Mouse (Mus musculus): ENCODE measurements around the gene Ppp1r2. TPM values are rescaled to one million over a fixed set of nuclear protein-coding genes. Genes with fewer than 3 reads are reported as not detected.

Ppp1r2 gene
- polyA plus RNA-seq, 1 experiment = 38.9 TPM

DNA sequence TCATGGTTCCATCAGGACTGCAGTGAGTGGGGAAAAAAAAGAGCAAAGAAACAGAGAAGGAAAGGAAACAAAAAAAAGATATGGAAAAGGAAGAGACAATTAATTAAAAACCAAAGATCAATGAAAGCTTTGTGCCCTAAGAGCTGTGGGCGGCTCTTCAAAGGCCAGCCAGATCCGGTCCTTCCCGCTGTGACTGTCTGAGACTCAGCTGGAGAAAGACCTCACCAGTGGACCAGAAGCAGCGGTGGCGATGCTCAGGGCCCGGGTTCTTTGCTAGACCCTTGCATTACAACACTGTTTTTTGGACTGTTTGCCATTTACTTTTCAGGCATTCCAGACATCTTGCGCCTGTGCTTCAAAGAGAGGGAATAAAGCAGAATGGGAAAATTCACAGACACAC lies 25.4 kb upstream of the Ppp1r2 start:
- Histone ChIP-seq H3K36me3 (ENCODE audit: control insufficient read depth, insufficient read depth, low read length) (no peaks in the 10 kb centered on the region), H3K4me1 (ENCODE audit: control insufficient read depth, insufficient read depth, low read length) (peaks cover 7% of the 10 kb centered on the region), H3K4me3 (ENCODE audit: control insufficient read depth, low read depth, low read length) (no peak overlapping the region), H3K27me3 (ENCODE audit: control insufficient read depth, insufficient read depth, low read length) (no peaks in the 10 kb centered on the region), H3K27ac (ENCODE audit: control insufficient read depth, insufficient read depth, low read depth, low read length) (no peak overlapping the region)
- TF ChIP-seq POLR2A (IDR thresholded peaks at IDR 0.05; ENCODE audit: control insufficient read depth, low read depth, low read length) = no peak
- TF ChIP-seq CTCF (IDR thresholded peaks at IDR 0.05; ENCODE audit: control insufficient read depth, insufficient read depth, insufficient replicate concordance, low read depth, low read length) = no peak

DNA sequence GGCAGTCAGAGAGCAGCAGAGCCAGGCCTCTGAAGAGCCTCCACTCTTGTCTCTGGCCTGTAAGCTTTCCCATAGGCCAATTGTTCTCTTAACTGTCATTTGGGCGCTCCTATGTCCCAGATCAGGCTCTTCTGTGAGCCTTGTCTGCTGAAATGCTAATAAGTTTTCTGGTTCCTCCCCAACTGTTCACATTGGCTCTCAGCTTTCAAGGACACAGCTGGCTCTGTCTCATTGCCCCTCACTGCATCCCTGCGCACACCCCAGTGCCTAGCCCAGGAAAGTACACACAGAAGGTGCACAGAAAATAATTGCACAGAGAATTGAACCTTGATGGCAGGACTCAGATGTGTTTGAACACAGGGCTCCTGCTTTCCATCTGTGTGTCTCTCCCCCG lies 24.9 kb upstream of the Ppp1r2 start:
- Histone ChIP-seq H3K4me3 (ENCODE audit: control insufficient read depth, low read depth, low read length) (no peak overlapping the region), H3K27ac (ENCODE audit: control insufficient read depth, insufficient read depth, low read depth, low read length) (no peak overlapping the region), H3K27me3 (ENCODE audit: control insufficient read depth, insufficient read depth, low read length) (no peaks in the 10 kb centered on the region), H3K36me3 (ENCODE audit: control insufficient read depth, insufficient read depth, low read length) (no peaks in the 10 kb centered on the region), H3K4me1 (ENCODE audit: control insufficient read depth, insufficient read depth, low read length) (peaks cover 7% of the 10 kb centered on the region)
- no peak for TF ChIP-seq POLR2A (IDR thresholded peaks at IDR 0.05; ENCODE audit: control insufficient read depth, low read depth, low read length)
- TF ChIP-seq CTCF (IDR thresholded peaks at IDR 0.05; ENCODE audit: control insufficient read depth, insufficient read depth, insufficient replicate concordance, low read depth, low read length) = no peak

DNA sequence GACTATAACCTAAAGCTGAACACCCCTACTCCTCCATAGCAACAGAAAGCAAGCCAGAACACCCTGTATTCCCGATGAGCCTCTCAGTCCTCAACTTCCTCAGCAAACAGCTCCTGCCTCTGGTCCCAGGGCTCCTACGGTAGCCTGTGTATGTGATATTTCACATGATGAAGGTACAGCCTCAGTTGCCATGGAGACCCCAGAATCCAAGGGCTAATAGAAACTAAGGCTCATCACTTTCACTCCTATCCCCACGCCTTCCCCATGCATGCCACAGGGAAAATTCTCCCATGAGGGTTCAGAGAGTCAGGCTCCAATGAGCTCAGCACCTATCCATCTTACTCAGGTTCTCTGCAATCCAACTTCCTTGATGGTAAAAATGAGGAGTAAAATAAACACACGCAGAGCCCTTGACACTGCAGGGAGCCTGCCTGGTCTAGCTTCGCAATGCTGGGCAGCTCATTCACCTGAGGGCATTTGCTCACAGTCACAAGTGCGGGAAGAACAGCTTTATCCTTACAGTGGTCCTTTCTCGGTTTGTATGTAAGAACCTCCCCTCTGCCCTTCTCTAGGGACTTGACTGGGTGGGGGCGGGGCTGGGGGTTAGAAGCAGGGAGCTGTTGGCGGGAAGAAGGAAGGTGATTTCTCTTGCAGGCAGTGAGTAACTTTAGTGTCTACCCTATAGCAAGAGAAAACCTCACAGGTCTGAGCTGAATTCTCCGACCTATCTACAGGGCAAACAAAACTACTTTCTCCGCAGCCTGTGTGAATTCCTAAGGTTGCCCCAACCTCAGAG lies 24.3 kb upstream of the Ppp1r2 start:
- H3K4me1 ChIP-seq (ENCODE audit: control insufficient read depth, insufficient read depth, low read length) = peaks cover 7% of the 10 kb centered on the region
- H3K27ac ChIP-seq (ENCODE audit: control insufficient read depth, insufficient read depth, low read depth, low read length) = no peak overlapping the region
- TF ChIP-seq CTCF (IDR thresholded peaks at IDR 0.05; ENCODE audit: control insufficient read depth, insufficient read depth, insufficient replicate concordance, low read depth, low read length) = no peak
- TF ChIP-seq POLR2A (IDR thresholded peaks at IDR 0.05; ENCODE audit: control insufficient read depth, low read depth, low read length) = no peak
- H3K4me3 ChIP-seq (ENCODE audit: control insufficient read depth, low read depth, low read length) = no peak overlapping the region
- no peaks in the 10 kb centered on the region for H3K36me3 ChIP-seq (ENCODE audit: control insufficient read depth, insufficient read depth, low read length)
- no peaks in the 10 kb centered on the region for H3K27me3 ChIP-seq (ENCODE audit: control insufficient read depth, insufficient read depth, low read length)

DNA sequence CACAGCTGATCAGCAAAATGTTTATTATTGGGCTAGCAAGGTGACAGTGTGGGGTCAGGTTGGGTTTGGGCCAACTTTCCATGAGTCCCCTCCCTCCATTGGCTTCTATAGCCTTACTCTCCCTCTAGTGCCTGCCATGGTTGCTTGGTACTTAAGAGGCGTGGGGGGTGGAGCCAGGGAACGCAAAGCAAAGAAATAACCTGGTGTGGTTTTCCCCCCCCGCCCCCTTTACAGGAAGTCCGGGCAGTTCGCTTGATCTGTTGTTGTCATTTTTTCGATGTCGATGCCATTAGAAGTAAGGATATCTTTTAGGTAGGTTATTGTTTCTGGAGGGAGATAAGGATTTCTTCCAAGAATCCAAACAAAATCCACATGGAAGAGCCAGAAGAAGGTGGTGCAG lies 22.0 kb upstream of the Ppp1r2 start:
- H3K4me1 ChIP-seq (ENCODE audit: control insufficient read depth, insufficient read depth, low read length) = 0 out of 2 replicates have a peak, but pooled peaks cover 2% of the 10 kb centered on the region
- H3K27ac ChIP-seq (ENCODE audit: control insufficient read depth, insufficient read depth, low read depth, low read length) = no peak overlapping the region
- H3K27me3 ChIP-seq (ENCODE audit: control insufficient read depth, insufficient read depth, low read length) = no peaks in the 10 kb centered on the region
- H3K36me3 ChIP-seq (ENCODE audit: control insufficient read depth, insufficient read depth, low read length) = no peaks in the 10 kb centered on the region
- TF ChIP-seq CTCF (IDR thresholded peaks at IDR 0.05; ENCODE audit: control insufficient read depth, insufficient read depth, insufficient replicate concordance, low read depth, low read length) = no peak
- TF ChIP-seq POLR2A (IDR thresholded peaks at IDR 0.05; ENCODE audit: control insufficient read depth, low read depth, low read length) = no peak
- H3K4me3 ChIP-seq (ENCODE audit: control insufficient read depth, low read depth, low read length) = no peak overlapping the region

DNA sequence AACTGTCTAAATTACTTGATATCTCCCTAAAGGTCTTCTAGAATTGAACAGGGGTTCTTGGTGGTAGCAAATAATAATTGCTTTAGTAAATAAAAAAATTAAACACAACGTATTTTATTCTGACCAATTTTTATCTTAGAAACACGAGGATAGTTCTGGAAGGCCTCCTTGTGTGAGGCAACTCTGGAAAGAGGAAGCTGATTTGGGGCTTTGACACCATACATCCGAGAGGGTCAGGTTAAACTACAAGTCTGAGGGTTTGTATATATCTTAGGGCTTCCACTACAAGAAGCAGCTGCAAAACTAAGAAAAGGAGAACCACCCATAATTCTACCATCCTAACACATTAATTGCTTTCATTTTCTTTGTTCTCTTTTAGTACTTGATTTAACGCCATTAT lies 18.7 kb upstream of the Ppp1r2 start:
- Histone ChIP-seq H3K4me3 (ENCODE audit: control insufficient read depth, low read depth, low read length) (no peak overlapping the region), H3K4me1 (ENCODE audit: control insufficient read depth, insufficient read depth, low read length) (no peaks in the 10 kb centered on the region), H3K27me3 (ENCODE audit: control insufficient read depth, insufficient read depth, low read length) (no peaks in the 10 kb centered on the region), H3K36me3 (ENCODE audit: control insufficient read depth, insufficient read depth, low read length) (no peaks in the 10 kb centered on the region), H3K27ac (ENCODE audit: control insufficient read depth, insufficient read depth, low read depth, low read length) (no peak overlapping the region)
- TF ChIP-seq CTCF (IDR thresholded peaks at IDR 0.05; ENCODE audit: control insufficient read depth, insufficient read depth, insufficient replicate concordance, low read depth, low read length) (no peak), POLR2A (IDR thresholded peaks at IDR 0.05; ENCODE audit: control insufficient read depth, low read depth, low read length) (no peak)

DNA sequence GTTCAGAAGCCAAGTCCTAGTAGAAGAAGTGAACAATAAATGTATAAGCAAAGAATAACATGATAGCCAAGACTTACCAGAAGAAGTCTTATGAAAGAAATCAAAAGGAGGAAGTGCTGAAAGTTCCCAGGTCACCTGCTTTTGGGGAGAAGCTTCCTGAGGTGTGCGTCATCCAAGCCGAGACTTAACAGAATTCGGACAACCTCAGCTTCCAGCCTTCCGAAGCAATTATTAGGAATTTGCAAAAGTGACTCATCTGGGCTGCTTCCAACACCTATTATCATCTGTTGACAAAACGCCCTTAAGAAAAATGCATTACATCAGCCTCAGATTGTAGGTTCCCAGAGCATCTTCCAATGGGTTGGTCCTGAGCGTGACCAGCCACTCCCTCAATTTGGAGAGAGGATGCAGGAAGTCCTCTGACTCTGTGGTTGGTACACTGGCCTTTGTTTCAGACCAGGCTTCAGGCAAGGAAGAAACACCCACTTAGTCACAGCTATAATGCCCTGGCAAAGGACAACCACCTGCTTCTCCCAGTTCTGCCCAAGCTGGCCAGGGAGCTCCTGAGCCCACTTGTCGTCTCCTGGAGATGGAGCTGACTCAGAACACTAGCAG lies 15.8 kb upstream of the Ppp1r2 start:
- no peak overlapping the region for H3K4me3 ChIP-seq (ENCODE audit: control insufficient read depth, low read depth, low read length)
- H3K27ac ChIP-seq (ENCODE audit: control insufficient read depth, insufficient read depth, low read depth, low read length) = no peak overlapping the region; the same call in 1 of the 2 replicates

DNA sequence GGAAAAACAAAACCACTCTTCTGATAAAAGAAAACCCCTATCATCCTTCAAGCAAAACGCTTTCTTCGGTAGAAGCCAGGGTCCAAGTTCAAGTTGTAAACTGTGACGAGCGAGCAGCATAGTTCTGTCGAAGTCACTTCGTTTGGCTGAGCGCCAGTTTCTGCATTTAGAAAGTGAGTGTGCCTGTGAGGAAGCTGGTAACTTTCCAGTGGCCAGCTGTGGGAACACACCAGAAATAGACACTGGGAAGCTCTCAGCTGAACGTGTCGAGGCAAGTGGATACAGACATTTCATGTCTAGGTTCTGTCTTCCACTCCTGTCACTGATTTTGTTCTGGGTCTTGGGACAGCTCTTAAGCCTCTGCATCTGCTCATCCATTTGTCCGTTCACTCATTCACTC lies 15.2 kb upstream of the Ppp1r2 start:
- Histone ChIP-seq H3K4me3 (ENCODE audit: control insufficient read depth, low read depth, low read length) (no peak overlapping the region), H3K4me1 (ENCODE audit: control insufficient read depth, insufficient read depth, low read length) (no peaks in the 10 kb centered on the region), H3K27me3 (ENCODE audit: control insufficient read depth, insufficient read depth, low read length) (no peaks in the 10 kb centered on the region), H3K27ac (ENCODE audit: control insufficient read depth, insufficient read depth, low read depth, low read length) (no peak overlapping the region; the same call in 1 of the 2 replicates), H3K36me3 (ENCODE audit: control insufficient read depth, insufficient read depth, low read length) (no peaks in the 10 kb centered on the region)
- TF ChIP-seq POLR2A (IDR thresholded peaks at IDR 0.05; ENCODE audit: control insufficient read depth, low read depth, low read length) = no peak
- no peak for TF ChIP-seq CTCF (IDR thresholded peaks at IDR 0.05; ENCODE audit: control insufficient read depth, insufficient read depth, insufficient replicate concordance, low read depth, low read length)

More for the DNA sequence above, 15.8 kb upstream of the Ppp1r2 start:
- Histone ChIP-seq H3K27me3 (ENCODE audit: control insufficient read depth, insufficient read depth, low read length) (no peaks in the 10 kb centered on the region), H3K4me1 (ENCODE audit: control insufficient read depth, insufficient read depth, low read length) (no peaks in the 10 kb centered on the region), H3K36me3 (ENCODE audit: control insufficient read depth, insufficient read depth, low read length) (no peaks in the 10 kb centered on the region)
- TF ChIP-seq POLR2A (IDR thresholded peaks at IDR 0.05; ENCODE audit: control insufficient read depth, low read depth, low read length) (no peak), CTCF (IDR thresholded peaks at IDR 0.05; ENCODE audit: control insufficient read depth, insufficient read depth, insufficient replicate concordance, low read depth, low read length) (no peak)
